Mouse (Mus musculus): ENCODE data around the gene Dync1i1. TPM values are rescaled to one million over a fixed set of nuclear protein-coding genes. Genes with fewer than 3 reads are reported as not detected.

The Dync1i1 gene
- total and polyA plus RNA-seq, 2 experiments from 2014 or later = 132 to 134 TPM

GRCm38 (mm10) chr6:5768576-5768975 lies 43.1 kb downstream of the Dync1i1 start:
- no peak for ATAC-seq
- no peaks in the 10 kb centered on the region for H3K36me3 ChIP-seq (ENCODE audit: insufficient read depth)
- DNase-seq = peak; percentile 25
- H3K27me3 ChIP-seq (ENCODE audit: insufficient read depth, low read length) = no peaks in the 10 kb centered on the region
- WGBS = 36% methylated on average over 1 of the region's 1 CpGs
- no peak for TF ChIP-seq CTCF (IDR thresholded peaks at IDR 0.05; ENCODE audit: low read depth)
- no peaks in the 10 kb centered on the region for H3K9me3 ChIP-seq (ENCODE audit: low read length)
- H3K9ac ChIP-seq = no peak overlapping the region
- no peak overlapping the region for H3K4me3 ChIP-seq (ENCODE audit: low read depth, low read length)
- H3K4me1 ChIP-seq (ENCODE audit: insufficient read depth) = no peaks in the 10 kb centered on the region
- no peak overlapping the region for H3K27ac ChIP-seq (ENCODE audit: low read depth, low read length)
- H3K4me2 ChIP-seq (ENCODE audit: low read depth) = no peak overlapping the region

DNA sequence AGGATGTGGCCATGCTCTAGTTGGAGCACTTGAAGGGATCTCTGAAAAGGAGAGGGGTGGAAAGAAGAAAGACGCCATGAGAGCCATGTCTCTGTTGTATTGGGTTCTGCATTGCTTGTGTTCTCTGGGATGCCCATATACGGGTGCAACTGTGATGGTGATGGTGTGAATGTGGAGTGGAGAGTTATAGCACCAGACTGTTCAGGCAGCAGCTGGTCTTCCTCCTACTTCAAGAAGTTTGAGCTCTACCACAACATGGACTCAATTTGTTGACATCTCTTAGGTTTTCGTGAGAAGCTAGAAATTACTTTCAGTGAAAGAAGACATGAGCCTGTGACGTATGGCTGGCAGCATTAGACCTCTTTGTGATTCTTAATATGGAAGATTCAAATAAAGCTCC lies 44.8 kb downstream of the Dync1i1 start:
- DNase-seq (no peak), ATAC-seq (no peak)
- no peaks in the 10 kb centered on the region for H3K9me3 ChIP-seq (ENCODE audit: low read length)
- H3K9ac ChIP-seq = no peak overlapping the region
- no peaks in the 10 kb centered on the region for H3K36me3 ChIP-seq (ENCODE audit: insufficient read depth)
- no peak for TF ChIP-seq CTCF (IDR thresholded peaks at IDR 0.05; ENCODE audit: low read depth)
- H3K27me3 ChIP-seq (ENCODE audit: insufficient read depth, low read length) = no peaks in the 10 kb centered on the region
- no peaks in the 10 kb centered on the region for H3K4me1 ChIP-seq (ENCODE audit: insufficient read depth)
- H3K4me3 ChIP-seq (ENCODE audit: low read depth, low read length) = no peak overlapping the region
- no peak overlapping the region for H3K4me2 ChIP-seq (ENCODE audit: low read depth)
- no peak overlapping the region for H3K27ac ChIP-seq (ENCODE audit: low read depth, low read length)
- WGBS = 89% methylated on average over 4 of the region's 4 CpGs

DNA sequence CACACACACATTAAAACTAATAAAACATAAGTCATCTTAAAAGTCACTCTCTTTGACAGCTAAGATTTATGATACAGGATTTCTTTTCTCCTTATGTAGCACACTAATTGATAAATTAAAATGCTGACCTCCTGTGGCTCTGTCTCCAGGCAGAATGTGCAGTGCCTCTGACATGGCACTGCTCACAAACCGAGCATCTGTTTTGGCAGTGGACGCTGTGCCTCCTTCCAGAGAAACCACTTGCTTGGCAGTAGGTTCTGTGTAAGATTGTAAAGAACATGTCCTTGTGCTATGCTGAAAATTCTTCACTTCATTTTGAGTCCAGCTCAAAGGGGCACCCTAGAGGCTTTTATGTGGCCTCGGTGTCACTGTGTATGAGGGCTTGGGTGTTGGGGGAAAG lies 50.0 kb downstream of the Dync1i1 start:
- no peak for TF ChIP-seq CTCF (IDR thresholded peaks at IDR 0.05; ENCODE audit: low read depth)
- no peak overlapping the region for H3K9ac ChIP-seq
- H3K9me3 ChIP-seq (ENCODE audit: low read length) = no peaks in the 10 kb centered on the region
- H3K4me1 ChIP-seq (ENCODE audit: insufficient read depth) = no peaks in the 10 kb centered on the region
- no peak overlapping the region for H3K4me3 ChIP-seq (ENCODE audit: low read depth, low read length)
- H3K4me2 ChIP-seq (ENCODE audit: low read depth) = no peak overlapping the region
- H3K36me3 ChIP-seq (ENCODE audit: insufficient read depth) = no peaks in the 10 kb centered on the region
- ATAC-seq = peak; percentile 86
- H3K27me3 ChIP-seq (ENCODE audit: insufficient read depth, low read length) = no peaks in the 10 kb centered on the region
- H3K27ac ChIP-seq (ENCODE audit: low read depth, low read length) = no peak overlapping the region
- WGBS = 33% methylated on average over 3 of the region's 3 CpGs
- DNase-seq = peak; percentile 55

- Histone ChIP-seq H3K36me3 (ENCODE audit: insufficient read depth) (no peaks in the 10 kb centered on the region), H3K4me2 (ENCODE audit: low read depth) (no peak overlapping the region), H3K9ac (no peak overlapping the region), H3K4me3 (ENCODE audit: low read depth, low read length) (no peak overlapping the region), H3K4me1 (ENCODE audit: insufficient read depth) (no peaks in the 10 kb centered on the region), H3K27me3 (ENCODE audit: insufficient read depth, low read length) (no peaks in the 10 kb centered on the region), H3K27ac (ENCODE audit: low read depth, low read length) (no peak overlapping the region), H3K9me3 (ENCODE audit: low read length) (no peaks in the 10 kb centered on the region)
- TF ChIP-seq CTCF (IDR thresholded peaks at IDR 0.05; ENCODE audit: low read depth) = no peak
- WGBS = 83% methylated on average over 6 of the region's 6 CpGs
- DNase-seq (no peak), ATAC-seq (no peak)
Measured at GRCm38 (mm10) chr6:5781752-5782151, 56.3 kb downstream of the Dync1i1 start.

DNA sequence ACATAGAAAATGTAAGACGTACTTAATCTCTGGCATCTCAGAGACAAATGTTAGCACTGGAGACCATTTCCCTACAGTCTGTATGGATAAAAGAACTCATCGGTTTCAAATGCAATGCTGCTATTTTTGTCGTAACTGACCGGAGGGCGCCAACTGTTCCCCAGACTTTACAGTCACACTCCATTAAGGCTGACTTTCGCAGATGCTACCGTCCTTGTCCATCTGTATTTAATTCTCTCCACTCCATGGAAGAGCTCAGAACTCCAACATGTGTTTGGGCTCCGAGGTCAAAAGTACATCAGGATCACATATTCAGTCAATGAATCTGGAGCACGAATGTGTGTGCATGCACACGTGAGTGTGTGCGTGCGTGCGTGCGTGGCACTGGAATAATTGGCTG lies 58.4 kb downstream of the Dync1i1 start:
- H3K9me3 ChIP-seq (ENCODE audit: low read length) = no peaks in the 10 kb centered on the region
- WGBS = 88% methylated on average over 14 of the region's 14 CpGs
- no peaks in the 10 kb centered on the region for H3K36me3 ChIP-seq (ENCODE audit: insufficient read depth)
- no peak for TF ChIP-seq CTCF (IDR thresholded peaks at IDR 0.05; ENCODE audit: low read depth)
- H3K4me2 ChIP-seq (ENCODE audit: low read depth) = no peak overlapping the region
- DNase-seq (no peak), ATAC-seq (no peak; the same call in 1 of the 2 replicates)
- no peak overlapping the region for H3K27ac ChIP-seq (ENCODE audit: low read depth, low read length)
- H3K4me3 ChIP-seq (ENCODE audit: low read depth, low read length) = no peak overlapping the region
- no peaks in the 10 kb centered on the region for H3K4me1 ChIP-seq (ENCODE audit: insufficient read depth)
- H3K27me3 ChIP-seq (ENCODE audit: insufficient read depth, low read length) = no peaks in the 10 kb centered on the region
- H3K9ac ChIP-seq = no peak overlapping the region

DNA sequence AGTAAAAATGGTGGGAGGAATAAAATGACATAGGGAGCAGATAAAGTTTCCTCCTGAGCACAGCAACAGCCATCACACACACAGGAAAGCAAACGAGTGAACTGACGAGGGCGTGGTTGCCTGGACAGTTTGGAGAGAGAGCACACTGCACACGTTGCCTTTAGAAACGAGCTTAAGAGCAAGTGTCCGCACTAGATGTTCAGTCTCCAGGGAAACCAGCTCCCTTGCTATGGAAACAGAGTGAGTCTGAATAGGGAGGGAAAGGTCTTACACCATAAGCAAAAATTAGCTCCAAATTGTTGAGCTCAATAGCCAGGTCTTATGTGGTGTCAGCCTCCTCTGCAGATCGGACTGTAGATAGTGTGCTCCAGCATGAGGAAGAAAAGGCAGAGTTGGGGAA lies 65.2 kb downstream of the Dync1i1 start:
- no peak overlapping the region for H3K27ac ChIP-seq (ENCODE audit: low read depth, low read length)
- H3K9ac ChIP-seq = no peak overlapping the region
- no peak for TF ChIP-seq CTCF (IDR thresholded peaks at IDR 0.05; ENCODE audit: low read depth)
- DNase-seq = no peak
- no peaks in the 10 kb centered on the region for H3K27me3 ChIP-seq (ENCODE audit: insufficient read depth, low read length)
- no peak overlapping the region for H3K4me2 ChIP-seq (ENCODE audit: low read depth)
- H3K4me3 ChIP-seq (ENCODE audit: low read depth, low read length) = no peak overlapping the region
- H3K4me1 ChIP-seq (ENCODE audit: insufficient read depth) = no peaks in the 10 kb centered on the region
- no peaks in the 10 kb centered on the region for H3K36me3 ChIP-seq (ENCODE audit: insufficient read depth)
- 44% methylated on average over 7 of the region's 7 CpGs for WGBS
- no peaks in the 10 kb centered on the region for H3K9me3 ChIP-seq (ENCODE audit: low read length)
- ATAC-seq = peak; percentile 66

DNA sequence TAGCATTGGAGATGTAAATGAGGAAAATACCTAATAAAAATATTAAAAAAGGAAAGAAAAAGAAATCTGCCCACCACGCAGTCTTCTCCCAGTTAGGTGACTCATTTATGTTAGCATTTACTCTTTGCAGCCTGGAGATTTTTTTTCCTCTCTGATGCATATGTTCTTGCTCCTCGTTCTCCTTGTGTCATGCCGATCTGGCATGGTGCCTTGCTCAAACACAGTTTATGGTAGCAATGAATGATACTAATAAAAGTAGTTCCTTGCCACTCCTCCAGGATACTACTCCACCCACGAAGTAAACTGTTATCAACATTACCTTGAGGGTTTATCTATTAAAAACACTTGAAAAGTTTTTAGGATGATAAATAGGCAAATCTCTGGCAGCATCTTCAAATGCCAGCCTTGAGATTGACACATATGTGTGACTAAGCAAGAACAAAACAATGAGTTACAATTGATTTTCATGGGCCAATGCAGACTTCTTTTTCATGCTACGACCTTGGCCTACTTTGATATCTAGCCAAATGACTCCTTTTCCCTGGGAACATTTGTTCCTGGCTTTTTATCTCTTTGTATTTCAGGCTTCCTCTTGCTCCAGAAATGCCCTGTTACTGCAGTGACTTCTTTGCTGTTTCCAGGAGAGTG lies 68.8 kb downstream of the Dync1i1 start:
- H3K4me3 ChIP-seq (ENCODE audit: low read depth, low read length) = no peak overlapping the region
- no peak for ATAC-seq
- H3K9me3 ChIP-seq (ENCODE audit: low read length) = no peaks in the 10 kb centered on the region
- no peaks in the 10 kb centered on the region for H3K36me3 ChIP-seq (ENCODE audit: insufficient read depth)
- WGBS = 63% methylated on average over 5 of the region's 5 CpGs
- no peak overlapping the region for H3K27ac ChIP-seq (ENCODE audit: low read depth, low read length)
- TF ChIP-seq CTCF (IDR thresholded peaks at IDR 0.05; ENCODE audit: low read depth) = no peak
- H3K27me3 ChIP-seq (ENCODE audit: insufficient read depth, low read length) = no peaks in the 10 kb centered on the region
- no peaks in the 10 kb centered on the region for H3K4me1 ChIP-seq (ENCODE audit: insufficient read depth)
- H3K9ac ChIP-seq = no peak overlapping the region
- no peak overlapping the region for H3K4me2 ChIP-seq (ENCODE audit: low read depth)
- DNase-seq = no peak
